In genomic region chr14:34727709-34728108, GRCm38 (mm10) we compare ENCODE assay signal across 22 mouse cellular contexts.
"Had no signal": no experiment of that assay in that cellular context is flagged by ENCODE, and none has a peak within 500 bp of the region (broad histone marks: within the 10 kb centered on the region; RNA-seq: fewer than 3 reads in every experiment).

No protein-coding gene starts in this region.

- H3K4me2 ChIP-seq: heart, embryonic 11.5 days; heart, embryonic 13.5 days; heart, embryonic 15.5 days; hindbrain, embryonic 13.5 days; hindbrain, embryonic 15.5 days; limb, embryonic 12.5 days; liver, embryonic 11.5 days; liver, embryonic 13.5 days; liver, embryonic 15.5 days had no signal

- H3K9ac ChIP-seq: forebrain, postnatal 0 days; heart, embryonic 13.5 days; heart, embryonic 15.5 days; hindbrain, embryonic 13.5 days; hindbrain, embryonic 15.5 days; limb, embryonic 12.5 days; liver, embryonic 13.5 days; liver, embryonic 15.5 days had no signal

- H3K27ac ChIP-seq: heart, adult 2 months; heart, embryonic 13.5 days; heart, embryonic 15.5 days; hindbrain, embryonic 13.5 days; hindbrain, embryonic 15.5 days; hindbrain, postnatal 0 days; layer of hippocampus, adult 2 months; left cerebral cortex, adult 2 months; limb, embryonic 10.5 days; limb, embryonic 12.5 days; liver, embryonic 13.5 days; liver, embryonic 15.5 days had no signal

- DNase-seq: forebrain, postnatal 0 days; gastrocnemius, postnatal 14 days; gastrocnemius, postnatal 36 days; heart, adult 11 months; heart, adult 2 months; heart, postnatal 14 days; heart, postnatal 36 days; liver; liver, embryonic 13.5 days had no signal

- H3K27me3 ChIP-seq: heart, embryonic 13.5 days; heart, embryonic 15.5 days; hindbrain, embryonic 13.5 days; hindbrain, embryonic 15.5 days; limb, embryonic 12.5 days; liver, embryonic 13.5 days; liver, embryonic 15.5 days had no signal

- H3K9me3 ChIP-seq: heart, embryonic 13.5 days; heart, embryonic 15.5 days; hindbrain, embryonic 13.5 days; hindbrain, embryonic 15.5 days; limb, embryonic 10.5 days; limb, embryonic 12.5 days; liver, embryonic 13.5 days; liver, embryonic 15.5 days had no signal

- H3K4me1 ChIP-seq: heart, embryonic 13.5 days; heart, embryonic 15.5 days; hindbrain, embryonic 13.5 days; hindbrain, embryonic 15.5 days; limb, embryonic 10.5 days; limb, embryonic 12.5 days; liver, embryonic 13.5 days; liver, embryonic 15.5 days had no signal

- H3K4me3 ChIP-seq: heart, adult 2 months; heart, embryonic 13.5 days; heart, embryonic 15.5 days; hindbrain, embryonic 13.5 days; hindbrain, embryonic 15.5 days; layer of hippocampus, adult 2 months; left cerebral cortex, adult 2 months; limb, embryonic 10.5 days; limb, embryonic 12.5 days; liver, embryonic 13.5 days; liver, embryonic 15.5 days had no signal

- ATAC-seq: forebrain, postnatal 0 days; hindbrain, postnatal 0 days; intestine, embryonic 16.5 days had no signal
